Mouse (Mus musculus) heart, adult 2 months (tissue): ENCODE results near the gene Rhog.

Experiments used
- CTCF ChIP-seq: fragments of 200-600 bp; IDR thresholded peaks from 2 replicates; pipeline ENCODE4 v1.8.1; 2022; ENCODE audit warnings: antibody characterized with exemption, mild to moderate bottlenecking, moderate library complexity
- POLR2A ChIP-seq: fragments of 200-500 bp; IDR thresholded peaks from 2 replicates; pipeline ENCODE4 v1.6.1; 2011; ENCODE audit warnings: mild to moderate bottlenecking, low read depth, low read length, control low read depth; ENCODE audit not compliant: insufficient read depth

DNA sequence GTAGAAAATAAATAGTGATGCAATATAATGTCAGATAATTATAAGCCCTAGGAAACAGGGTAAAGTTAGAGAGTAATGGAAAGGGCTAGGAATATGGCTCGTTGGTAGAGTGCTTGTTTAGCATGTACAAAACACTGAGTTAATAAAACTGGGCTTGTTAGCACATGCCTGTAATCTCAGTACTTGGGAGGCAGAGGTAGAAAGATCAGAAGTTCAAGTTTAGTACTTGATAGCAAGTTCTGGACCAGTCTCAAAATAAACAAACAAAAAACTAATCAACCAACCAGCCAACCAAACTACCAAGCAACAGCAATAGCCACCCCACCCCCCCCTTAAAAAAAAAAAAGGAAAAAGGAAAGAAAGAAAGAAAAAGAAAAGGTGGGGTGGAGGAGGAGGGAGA lies 44.9 kb upstream of the Rhog start:
- no peak for TF ChIP-seq CTCF
- TF ChIP-seq POLR2A = no peak
